Mouse (Mus musculus): ENCODE results near the gene Tcf25. TPM values are rescaled to one million over a fixed set of nuclear protein-coding genes. Genes with fewer than 3 reads are reported as not detected.

The Tcf25 gene
- polyA plus RNA-seq, 1 experiment from 2014 or later: 163 TPM

DNA sequence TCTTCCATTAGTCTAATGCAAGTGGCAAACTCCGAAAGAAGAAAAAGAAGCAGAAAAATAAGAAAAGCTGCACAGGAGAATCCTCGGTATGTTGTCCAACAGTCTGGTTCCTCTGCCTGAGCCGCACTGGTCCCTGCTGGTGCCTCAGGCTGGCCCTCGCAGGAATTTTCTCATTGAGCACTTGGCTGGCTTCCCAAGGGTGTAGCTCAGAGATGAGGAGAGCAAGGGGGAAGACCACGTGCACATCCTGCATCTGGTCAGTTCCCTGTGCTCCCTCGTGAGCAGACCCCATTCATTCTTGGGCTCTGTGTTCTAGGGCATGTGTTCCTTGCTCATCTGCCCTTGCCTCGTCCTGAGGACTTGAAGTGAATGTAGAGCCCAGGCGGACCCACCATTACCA lies 9.0 kb downstream of the Tcf25 start:
- Histone ChIP-seq H3K9me3 (ENCODE audit: control insufficient read depth, low read length) (no peaks in the 10 kb centered on the region), H3K4me3 (ENCODE audit: control insufficient read depth in 1 of 2, insufficient read depth in 1 of 2, low read depth in 1 of 2, low read length in 2 of 2) (no peak overlapping the region), H3K27ac (replicated peaks in 1 of 2; ENCODE audit: control insufficient read depth in 1 of 2, insufficient read depth in 1 of 2, low read depth in 2 of 2, low read length in 2 of 2) (no peak overlapping the region), H3K36me3 (ENCODE audit: control insufficient read depth, insufficient read depth, low read length) (peaks cover 88% of the 10 kb centered on the region), H3K27me3 (ENCODE audit: control insufficient read depth, insufficient read depth, low read length) (no peaks in the 10 kb centered on the region), H3K9ac (ENCODE audit: low read length) (no peak overlapping the region), H3K4me1 (ENCODE audit: control insufficient read depth in 2 of 2, insufficient read depth in 2 of 2, low read length in 2 of 2) (no peaks in the 10 kb centered on the region), H3K4me2 (ENCODE audit: low read length) (no peak overlapping the region)
- 76% methylated on average over 8 of the region's 8 CpGs for WGBS
- no peak for ATAC-seq (ENCODE audit: insufficient number of reproducible peaks, insufficient read depth, low FRiP score, low read depth)

GRCm38 (mm10) chr8:123384883-123385540 lies 11.5 kb downstream of the Tcf25 start:
- Histone ChIP-seq H3K27ac (replicated peaks in 1 of 2; ENCODE audit: control insufficient read depth in 1 of 2, insufficient read depth in 1 of 2, low read depth in 2 of 2, low read length in 2 of 2) (no peak overlapping the region), H3K27me3 (ENCODE audit: control insufficient read depth, insufficient read depth, low read length) (no peaks in the 10 kb centered on the region), H3K9ac (ENCODE audit: low read length) (no peak overlapping the region), H3K9me3 (ENCODE audit: control insufficient read depth, low read length) (no peaks in the 10 kb centered on the region), H3K4me2 (ENCODE audit: low read length) (no peak overlapping the region), H3K4me1 (ENCODE audit: control insufficient read depth in 2 of 2, insufficient read depth in 2 of 2, low read length in 2 of 2) (no peaks in the 10 kb centered on the region), H3K4me3 (ENCODE audit: control insufficient read depth in 1 of 2, insufficient read depth in 1 of 2, low read depth in 1 of 2, low read length in 2 of 2) (no peak overlapping the region), H3K36me3 (ENCODE audit: control insufficient read depth, insufficient read depth, low read length) (peaks cover 100% of the 10 kb centered on the region)
- no peak for ATAC-seq (ENCODE audit: insufficient number of reproducible peaks, insufficient read depth, low FRiP score, low read depth)
- 68% methylated on average over 9 of the region's 9 CpGs for WGBS

DNA sequence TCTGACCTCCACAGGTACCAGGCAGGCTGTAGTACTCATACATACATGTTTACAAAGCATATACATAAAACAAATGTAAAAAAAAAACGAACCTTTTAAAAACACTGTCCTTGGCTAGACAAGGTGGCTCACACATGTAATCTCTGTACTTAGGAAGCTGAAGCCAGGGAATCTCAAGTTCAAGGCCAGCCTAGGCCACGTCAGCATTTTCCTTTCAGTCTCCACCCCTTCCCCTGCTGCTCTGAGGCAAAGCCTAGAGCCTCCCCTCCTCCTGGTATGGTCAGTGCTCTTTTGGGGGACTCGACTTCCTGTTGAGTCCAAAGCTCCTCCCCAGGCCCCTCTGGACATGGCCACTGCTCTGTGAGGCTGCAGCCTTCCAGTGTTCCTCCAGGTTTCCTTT lies 13.5 kb downstream of the Tcf25 start:
- no peak for ATAC-seq (ENCODE audit: insufficient number of reproducible peaks, insufficient read depth, low FRiP score, low read depth)
- Histone ChIP-seq H3K4me1 (ENCODE audit: control insufficient read depth in 2 of 2, insufficient read depth in 2 of 2, low read length in 2 of 2) (no peaks in the 10 kb centered on the region), H3K4me2 (ENCODE audit: low read length) (no peak overlapping the region), H3K9me3 (ENCODE audit: control insufficient read depth, low read length) (no peaks in the 10 kb centered on the region), H3K27ac (replicated peaks in 1 of 2; ENCODE audit: control insufficient read depth in 1 of 2, insufficient read depth in 1 of 2, low read depth in 2 of 2, low read length in 2 of 2) (no peak overlapping the region), H3K36me3 (ENCODE audit: control insufficient read depth, insufficient read depth, low read length) (peaks cover 100% of the 10 kb centered on the region), H3K4me3 (ENCODE audit: control insufficient read depth in 1 of 2, insufficient read depth in 1 of 2, low read depth in 1 of 2, low read length in 2 of 2) (no peak overlapping the region), H3K9ac (ENCODE audit: low read length) (no peak overlapping the region), H3K27me3 (ENCODE audit: control insufficient read depth, insufficient read depth, low read length) (no peaks in the 10 kb centered on the region)
- WGBS: 69% methylated on average over 3 of the region's 3 CpGs

GRCm38 (mm10) chr8:123387801-123388200 lies 14.2 kb downstream of the Tcf25 start:
- Histone ChIP-seq H3K36me3 (ENCODE audit: control insufficient read depth, insufficient read depth, low read length) (peaks cover 100% of the 10 kb centered on the region), H3K4me1 (ENCODE audit: control insufficient read depth in 2 of 2, insufficient read depth in 2 of 2, low read length in 2 of 2) (no peaks in the 10 kb centered on the region), H3K9me3 (ENCODE audit: control insufficient read depth, low read length) (no peaks in the 10 kb centered on the region), H3K27ac (replicated peaks in 1 of 2; ENCODE audit: control insufficient read depth in 1 of 2, insufficient read depth in 1 of 2, low read depth in 2 of 2, low read length in 2 of 2) (no peak overlapping the region), H3K4me2 (ENCODE audit: low read length) (no peak overlapping the region), H3K27me3 (ENCODE audit: control insufficient read depth, insufficient read depth, low read length) (no peaks in the 10 kb centered on the region), H3K9ac (ENCODE audit: low read length) (no peak overlapping the region), H3K4me3 (ENCODE audit: control insufficient read depth in 1 of 2, insufficient read depth in 1 of 2, low read depth in 1 of 2, low read length in 2 of 2) (no peak overlapping the region)
- 72% methylated on average over 8 of the region's 8 CpGs for WGBS
- no peak for ATAC-seq (ENCODE audit: insufficient number of reproducible peaks, insufficient read depth, low FRiP score, low read depth)

DNA sequence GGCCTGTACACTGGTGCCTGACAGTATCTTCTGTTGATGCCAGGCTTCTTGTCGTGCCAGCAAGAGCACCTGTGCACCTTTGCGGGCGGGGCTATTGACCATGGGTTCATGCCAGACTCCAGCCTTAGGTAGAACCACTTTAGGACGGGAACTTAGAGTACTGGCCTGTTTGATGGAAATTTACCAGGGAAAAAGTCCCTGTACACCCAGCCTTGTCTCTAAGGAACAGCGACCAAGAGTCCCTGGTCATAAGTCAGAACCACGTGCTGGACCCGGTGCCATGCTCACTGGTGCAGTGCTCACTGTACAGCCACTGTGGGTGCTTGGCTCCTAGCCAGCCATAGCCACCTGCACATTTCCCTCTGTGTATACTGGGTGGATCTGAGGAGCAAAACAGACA lies 15.5 kb downstream of the Tcf25 start:
- Histone ChIP-seq H3K4me1 (ENCODE audit: control insufficient read depth in 2 of 2, insufficient read depth in 2 of 2, low read length in 2 of 2) (no peaks in the 10 kb centered on the region), H3K4me2 (ENCODE audit: low read length) (no peak overlapping the region), H3K27ac (replicated peaks in 1 of 2; ENCODE audit: control insufficient read depth in 1 of 2, insufficient read depth in 1 of 2, low read depth in 2 of 2, low read length in 2 of 2) (no peak overlapping the region), H3K4me3 (ENCODE audit: control insufficient read depth in 1 of 2, insufficient read depth in 1 of 2, low read depth in 1 of 2, low read length in 2 of 2) (no peak overlapping the region), H3K9ac (ENCODE audit: low read length) (no peak overlapping the region), H3K27me3 (ENCODE audit: control insufficient read depth, insufficient read depth, low read length) (no peaks in the 10 kb centered on the region), H3K36me3 (ENCODE audit: control insufficient read depth, insufficient read depth, low read length) (peaks cover 100% of the 10 kb centered on the region), H3K9me3 (ENCODE audit: control insufficient read depth, low read length) (no peaks in the 10 kb centered on the region)
- no peak for ATAC-seq (ENCODE audit: insufficient number of reproducible peaks, insufficient read depth, low FRiP score, low read depth)
- 93% methylated on average over 7 of the region's 7 CpGs for WGBS

GRCm38 (mm10) chr8:123398308-123398707 lies 24.8 kb downstream of the Tcf25 start:
- no peak overlapping the region for H3K4me3 ChIP-seq (ENCODE audit: control insufficient read depth in 1 of 2, insufficient read depth in 1 of 2, low read depth in 1 of 2, low read length in 2 of 2)
- H3K9ac ChIP-seq (ENCODE audit: low read length): no peak overlapping the region
- ATAC-seq (ENCODE audit: insufficient number of reproducible peaks, insufficient read depth, low FRiP score, low read depth): no peak
- no peaks in the 10 kb centered on the region; a peak in 1 of 4 replicates for H3K4me1 ChIP-seq (ENCODE audit: control insufficient read depth in 2 of 2, insufficient read depth in 2 of 2, low read length in 2 of 2)
- H3K36me3 ChIP-seq (ENCODE audit: control insufficient read depth, insufficient read depth, low read length): peaks cover 100% of the 10 kb centered on the region
- H3K27ac ChIP-seq (replicated peaks in 1 of 2; ENCODE audit: control insufficient read depth in 1 of 2, insufficient read depth in 1 of 2, low read depth in 2 of 2, low read length in 2 of 2): no peak overlapping the region
- H3K4me2 ChIP-seq (ENCODE audit: low read length): no peak overlapping the region
- no peaks in the 10 kb centered on the region for H3K27me3 ChIP-seq (ENCODE audit: control insufficient read depth, insufficient read depth, low read length)
- no peaks in the 10 kb centered on the region for H3K9me3 ChIP-seq (ENCODE audit: control insufficient read depth, low read length)
- WGBS: 94% methylated on average over 13 of the region's 13 CpGs

DNA sequence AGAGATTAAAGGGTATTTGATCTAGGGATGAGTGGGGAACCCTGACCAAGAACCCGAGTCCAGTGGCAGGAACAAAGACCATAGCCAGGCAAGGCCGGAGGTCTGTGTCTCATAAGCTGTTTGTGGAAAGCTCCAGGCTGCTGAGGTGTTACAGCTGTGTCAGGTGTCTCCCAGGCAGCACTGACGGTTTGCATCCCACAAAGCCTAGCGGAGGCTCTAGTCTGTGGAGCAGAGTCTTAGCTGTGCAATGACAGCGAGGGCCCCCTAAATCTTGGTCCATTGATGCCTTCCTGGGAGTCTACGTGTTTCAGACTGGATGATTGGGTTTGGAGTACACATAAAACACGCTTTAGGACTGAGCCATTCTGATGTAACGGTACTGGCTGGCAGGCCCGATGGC lies 28.4 kb downstream of the Tcf25 start:
- Histone ChIP-seq H3K4me3 (ENCODE audit: control insufficient read depth in 1 of 2, insufficient read depth in 1 of 2, low read depth in 1 of 2, low read length in 2 of 2) (no peak overlapping the region), H3K36me3 (ENCODE audit: control insufficient read depth, insufficient read depth, low read length) (peaks cover 65% of the 10 kb centered on the region), H3K9me3 (ENCODE audit: control insufficient read depth, low read length) (no peaks in the 10 kb centered on the region), H3K4me2 (ENCODE audit: low read length) (no peak overlapping the region), H3K4me1 (ENCODE audit: control insufficient read depth in 2 of 2, insufficient read depth in 2 of 2, low read length in 2 of 2) (peaks cover 0 to 3% of the 10 kb centered on the region in 2 experiments; a peak in 2 of 4 replicates), H3K9ac (ENCODE audit: low read length) (no peak overlapping the region), H3K27me3 (ENCODE audit: control insufficient read depth, insufficient read depth, low read length) (no peaks in the 10 kb centered on the region), H3K27ac (replicated peaks in 1 of 2; ENCODE audit: control insufficient read depth in 1 of 2, insufficient read depth in 1 of 2, low read depth in 2 of 2, low read length in 2 of 2) (no peak overlapping the region)
- no peak for ATAC-seq (ENCODE audit: insufficient number of reproducible peaks, insufficient read depth, low FRiP score, low read depth)
- 89% methylated on average over 9 of the region's 9 CpGs for WGBS

- Histone ChIP-seq H3K27ac (replicated peaks in 1 of 2; ENCODE audit: control insufficient read depth in 1 of 2, insufficient read depth in 1 of 2, low read depth in 2 of 2, low read length in 2 of 2) (no peak overlapping the region), H3K4me1 (ENCODE audit: control insufficient read depth in 2 of 2, insufficient read depth in 2 of 2, low read length in 2 of 2) (peaks cover 0 to 3% of the 10 kb centered on the region in 2 experiments; a peak in 2 of 4 replicates), H3K9me3 (ENCODE audit: control insufficient read depth, low read length) (no peaks in the 10 kb centered on the region), H3K9ac (ENCODE audit: low read length) (no peak overlapping the region), H3K4me2 (ENCODE audit: low read length) (no peak overlapping the region), H3K27me3 (ENCODE audit: control insufficient read depth, insufficient read depth, low read length) (peaks cover 5% of the 10 kb centered on the region), H3K36me3 (ENCODE audit: control insufficient read depth, insufficient read depth, low read length) (peaks cover 56% of the 10 kb centered on the region), H3K4me3 (ENCODE audit: control insufficient read depth in 1 of 2, insufficient read depth in 1 of 2, low read depth in 1 of 2, low read length in 2 of 2) (no peak overlapping the region)
- 78% methylated on average over 9 of the region's 9 CpGs for WGBS
- ATAC-seq (ENCODE audit: insufficient number of reproducible peaks, insufficient read depth, low FRiP score, low read depth): no peak
Observed at GRCm38 (mm10) chr8:123402730-123403326, 29.3 kb downstream of the Tcf25 start.
